Mouse (Mus musculus) midbrain, embryonic 14.5 days (tissue): ENCODE data around the gene Actl11. TPM values are rescaled to one million over a fixed set of nuclear protein-coding genes. Genes with fewer than 3 reads are reported as not detected.

Source experiments
- ATAC-seq: fragments of 200-750 bp; cut with Nextera tagmentation; 2 replicates; pipeline ENCODE4 v1.8.0; 2017; ENCODE audit warnings: moderate number of reproducible peaks, moderate library complexity; ENCODE audit not compliant: low FRiP score, low TSS enrichment
- DNase-seq: peaks from one replicate; pipeline ENCODE4 v3.0.0-alpha.2; 2015
- H3K27ac ChIP-seq: fragments of 300-500 bp; sonication (generic); replicated peaks from 2 replicates; pipeline ENCODE4 v1.5.1; 2014; ENCODE audit warnings: mild to moderate bottlenecking, low read depth, low read length, moderate library complexity
- H3K27me3 ChIP-seq: fragments of 300-500 bp; sonication (generic); 2 replicates; pipeline ENCODE4 v1.6.1; 2014; ENCODE audit warnings: low read length, control low read depth, mixed read lengths; ENCODE audit not compliant: control insufficient read depth, insufficient read depth
- H3K36me3 ChIP-seq: fragments of 300-500 bp; sonication (generic); 2 replicates; pipeline ENCODE4 v1.6.1; 2014; ENCODE audit warnings: low read length, control low read depth; ENCODE audit not compliant: control insufficient read depth, insufficient read depth
- H3K4me1 ChIP-seq: fragments of 300-500 bp; sonication (generic); 2 replicates; pipeline ENCODE4 v1.6.1; 2014; ENCODE audit warnings: mild to moderate bottlenecking, antibody characterized with exemption, low read length, control low read depth; ENCODE audit not compliant: control insufficient read depth, insufficient read depth
- H3K4me2 ChIP-seq: fragments of 300-500 bp; sonication (generic); 2 replicates; pipeline ENCODE4 v1.6.1; 2014; ENCODE audit warnings: mild to moderate bottlenecking, low read length, moderate library complexity
- H3K4me3 ChIP-seq: fragments of 300-500 bp; sonication (generic); replicated peaks from 2 replicates; pipeline ENCODE4 v1.5.1; 2014; ENCODE audit warnings: low read depth, low read length
- H3K9ac ChIP-seq: fragments of 300-500 bp; sonication (generic); replicated peaks from 2 replicates; pipeline ENCODE4 v1.6.1; 2014; ENCODE audit warnings: mild to moderate bottlenecking, low read length, moderate library complexity
- H3K9me3 ChIP-seq: fragments of 300-500 bp; sonication (generic); 2 replicates; pipeline ENCODE4 v1.6.1; 2016; ENCODE audit warnings: low read length, control low read depth, mixed read lengths; ENCODE audit not compliant: control insufficient read depth
- WGBS: fragments of 180-500 bp; shearing (Covaris S2); extraction: QIAGEN DNeasy Blood & Tissue Kit; methylation state at CpG from one replicate; pipeline ENCODE4 v1.1.7; 2014; 5-methylcytosine and 5-hydroxymethylcytosine counted together
- polyA plus RNA-seq: library from polyadenylated mRNA; unstranded; fragments of >200 nt; fragmentation: Nextera tagmentation; extraction: Ambion mirVana; gene quantifications from 2 replicates; pipeline ENCODE4 v1.2.1, GENCODE M21; 2014

Gene Actl11
- polyA plus RNA-seq, 1 experiment from 2014 or later = not detected

GRCm38 (mm10) chr9:107900840-107901626 is 27.2 kb upstream of the Actl11 start:
- DNase-seq (peak; percentile 90), ATAC-seq (peak; percentile 48; the same call in 1 of the 2 replicates)
- H3K27me3 ChIP-seq = peaks cover 5% of the 10 kb centered on the region; the same call in 1 of the 2 replicates
- H3K4me3 ChIP-seq = peak overlapping the region; percentile 22
- H3K36me3 ChIP-seq = peaks cover 41% of the 10 kb centered on the region
- 2% methylated on average over 44 of the region's 44 CpGs for whole genome bisulfite sequencing
- no peaks in the 10 kb centered on the region for H3K9me3 ChIP-seq
- H3K4me2 ChIP-seq = peak overlapping the region; percentile 56
- H3K9ac ChIP-seq = peak overlapping the region; percentile 49
- H3K4me1 ChIP-seq = no peaks in the 10 kb centered on the region
- H3K27ac ChIP-seq = peak overlapping the region; percentile 33; the same call in 1 of the 2 replicates

GRCm38 (mm10) chr9:107901627-107901914 is 26.7 kb upstream of the Actl11 start:
- Histone ChIP-seq H3K4me2 (peak overlapping the region; percentile 56), H3K36me3 (peaks cover 41% of the 10 kb centered on the region), H3K9ac (peak overlapping the region; percentile 49; the same call in 1 of the 2 replicates), H3K4me1 (peaks cover 3% of the 10 kb centered on the region), H3K4me3 (peak overlapping the region; percentile 22), H3K27ac (no peak overlapping the region), H3K27me3 (peaks cover 5% of the 10 kb centered on the region; the same call in 1 of the 2 replicates), H3K9me3 (no peaks in the 10 kb centered on the region)
- WGBS = 11% methylated on average over 17 of the region's 17 CpGs
- ATAC-seq (no peak), DNase-seq (no peak)

- no peak overlapping the region for H3K4me3 ChIP-seq
- peaks cover 27% of the 10 kb centered on the region for H3K36me3 ChIP-seq
- H3K9me3 ChIP-seq = no peaks in the 10 kb centered on the region
- H3K4me2 ChIP-seq = no peak overlapping the region
- H3K27me3 ChIP-seq = peaks cover 4% of the 10 kb centered on the region; the same call in 1 of the 2 replicates
- DNase-seq (peak; percentile 95), ATAC-seq (peak; percentile 59; the same call in 1 of the 2 replicates)
- H3K27ac ChIP-seq = no peak overlapping the region
- H3K9ac ChIP-seq = no peak overlapping the region
- 2% methylated on average over 4 of the region's 4 CpGs for WGBS
- H3K4me1 ChIP-seq = peaks cover 15% of the 10 kb centered on the region
Measured at GRCm38 (mm10) chr9:107904726-107905125, 23.5 kb upstream of the Actl11 start.

GRCm38 (mm10) chr9:107906252-107906966 is 21.9 kb upstream of the Actl11 start, which contains the start of gene Mst1r:
TSS of gene Mst1r (plus strand) at chr9:107906873.
- H3K4me2 ChIP-seq = peak within 1 kb of the TSS; percentile 47
- no peak within 1 kb of the TSS for H3K27ac ChIP-seq
- 21% methylated on average over 19 of the region's 19 CpGs for WGBS
- ATAC-seq (no peak), DNase-seq (peak; percentile 64)
- no peaks in the 10 kb centered on the region for H3K9me3 ChIP-seq
- H3K36me3 ChIP-seq = peaks cover 19% of the 10 kb centered on the region
- H3K9ac ChIP-seq = peak within 1 kb of the TSS; percentile 30
- no peaks in the 10 kb centered on the region for H3K27me3 ChIP-seq
- peaks cover 15% of the 10 kb centered on the region for H3K4me1 ChIP-seq
- H3K4me3 ChIP-seq = 0 out of 2 replicates have a peak within 1 kb of the TSS, but pooled peaks have one; percentile 7

GRCm38 (mm10) chr9:107906967-107907800 is 21.1 kb upstream of the Actl11 start:
- peak overlapping the region; percentile 30 for H3K9ac ChIP-seq
- peak overlapping the region; percentile 47 for H3K4me2 ChIP-seq
- H3K27ac ChIP-seq = no peak overlapping the region
- no peak for ATAC-seq
- 46% methylated on average over 31 of the region's 31 CpGs for WGBS
- peak; percentile 21 for DNase-seq
- peaks cover 15% of the 10 kb centered on the region for H3K4me1 ChIP-seq
- peaks cover 12% of the 10 kb centered on the region for H3K36me3 ChIP-seq
- H3K27me3 ChIP-seq = no peaks in the 10 kb centered on the region
- no peaks in the 10 kb centered on the region for H3K9me3 ChIP-seq
- 0 out of 2 replicates have a peak overlapping the region, but pooled peaks have one; percentile 7 for H3K4me3 ChIP-seq

- no peak for ATAC-seq
- Histone ChIP-seq H3K4me3 (no peak overlapping the region), H3K4me2 (0 out of 2 replicates have a peak overlapping the region, but pooled peaks have one; percentile 8), H3K9ac (peak overlapping the region; percentile 4; the same call in 1 of the 2 replicates), H3K36me3 (peaks cover 6% of the 10 kb centered on the region; the same call in 1 of the 2 replicates), H3K27ac (no peak overlapping the region), H3K27me3 (no peaks in the 10 kb centered on the region), H3K9me3 (no peaks in the 10 kb centered on the region), H3K4me1 (peaks cover 15% of the 10 kb centered on the region)
- no peak for DNase-seq
- 79% methylated on average over 14 of the region's 14 CpGs for WGBS
Measured at GRCm38 (mm10) chr9:107907801-107908120, 20.5 kb upstream of the Actl11 start.

GRCm38 (mm10) chr9:107908410-107909158 is 19.7 kb upstream of the Actl11 start:
- Histone ChIP-seq H3K4me3 (no peak overlapping the region), H3K4me1 (peaks cover 15% of the 10 kb centered on the region), H3K9ac (no peak overlapping the region), H3K27ac (no peak overlapping the region), H3K4me2 (peak overlapping the region; percentile 17; the same call in 1 of the 2 replicates), H3K36me3 (no peaks in the 10 kb centered on the region), H3K27me3 (no peaks in the 10 kb centered on the region), H3K9me3 (no peaks in the 10 kb centered on the region)
- ATAC-seq = no peak
- WGBS = 29% methylated on average over 18 of the region's 18 CpGs
- DNase-seq = no peak
